Mouse (Mus musculus): ENCODE results near the gene Sbf2.
"Not testable (repeated sequence)": the region's sequence is repeated elsewhere in the genome, so short reads cannot be mapped to it uniquely, and the experiment has no call there.

Sbf2 gene

GRCm38 (mm10) chr7:110583705-110584104, 31.0 kb downstream of the Sbf2 start:
- DNase-seq (ENCODE audit: low read depth): no peak

- no peak for DNase-seq (ENCODE audit: low read depth)
Measured at GRCm38 (mm10) chr7:110565815-110566549, 48.7 kb downstream of the Sbf2 start.

GRCm38 (mm10) chr7:110561647-110562046, 53.1 kb downstream of the Sbf2 start:
- DNase-seq (ENCODE audit: low read depth): no peak

- DNase-seq (ENCODE audit: low read depth): no peak
Measured at GRCm38 (mm10) chr7:110557001-110557400, 57.7 kb downstream of the Sbf2 start.

GRCm38 (mm10) chr7:110556221-110556620, 58.5 kb downstream of the Sbf2 start:
- no peak for DNase-seq (ENCODE audit: low read depth)

- DNase-seq (ENCODE audit: low read depth): no peak
Measured at GRCm38 (mm10) chr7:110555260-110555659, 59.5 kb downstream of the Sbf2 start.

- no peak for DNase-seq (ENCODE audit: low read depth)
Measured at GRCm38 (mm10) chr7:110548268-110548667, 66.5 kb downstream of the Sbf2 start.

GRCm38 (mm10) chr7:110543341-110543740, 71.4 kb downstream of the Sbf2 start:
- no peak for DNase-seq (ENCODE audit: low read depth)

- no peak for DNase-seq (ENCODE audit: low read depth)
Measured at GRCm38 (mm10) chr7:110539266-110539665, 75.5 kb downstream of the Sbf2 start.

GRCm38 (mm10) chr7:110530295-110530694, 84.4 kb downstream of the Sbf2 start:
- DNase-seq (ENCODE audit: low read depth): not testable (repeated sequence)

- DNase-seq (ENCODE audit: low read depth): no peak
Measured at GRCm38 (mm10) chr7:110525090-110525775, 89.5 kb downstream of the Sbf2 start.

GRCm38 (mm10) chr7:110516241-110517220, 98.2 kb downstream of the Sbf2 start:
- no peak for DNase-seq (ENCODE audit: low read depth)

GRCm38 (mm10) chr7:110514131-110514530, 100.6 kb downstream of the Sbf2 start:
- DNase-seq (ENCODE audit: low read depth): no peak

GRCm38 (mm10) chr7:110498653-110499052, 116.1 kb downstream of the Sbf2 start:
- DNase-seq (ENCODE audit: low read depth): no peak

GRCm38 (mm10) chr7:110491038-110491437, 123.7 kb downstream of the Sbf2 start:
- DNase-seq (ENCODE audit: low read depth): no peak

GRCm38 (mm10) chr7:110485051-110485450, 129.7 kb downstream of the Sbf2 start:
- DNase-seq (ENCODE audit: low read depth): no peak

- DNase-seq (ENCODE audit: low read depth): no peak
Measured at GRCm38 (mm10) chr7:110470987-110471386, 143.7 kb downstream of the Sbf2 start.

- DNase-seq (ENCODE audit: low read depth): no peak
Measured at GRCm38 (mm10) chr7:110463471-110463870, 151.3 kb downstream of the Sbf2 start.

GRCm38 (mm10) chr7:110432301-110432700, 182.4 kb downstream of the Sbf2 start:
- DNase-seq (ENCODE audit: low read depth): peak; percentile 49

- no peak for DNase-seq (ENCODE audit: low read depth)
Measured at GRCm38 (mm10) chr7:110416318-110416717, 198.4 kb downstream of the Sbf2 start.

- DNase-seq (ENCODE audit: low read depth): no peak
Measured at GRCm38 (mm10) chr7:110414276-110414675, 200.4 kb downstream of the Sbf2 start.

GRCm38 (mm10) chr7:110402092-110402491, 212.6 kb downstream of the Sbf2 start:
- DNase-seq (ENCODE audit: low read depth): no peak
